Mouse (Mus musculus) lung, embryonic 15.5 days (tissue): ENCODE data around the gene Mrpl9. TPM values are rescaled to one million over a fixed set of nuclear protein-coding genes. Genes with fewer than 3 reads are reported as not detected.
A peak's percentile ranks its signal among the peaks of the same experiment; 100 is the strongest.

Experiments
- ATAC-seq: fragments of 200-750 bp; cut with Nextera tagmentation; 2 replicates; pipeline ENCODE4 v1.8.0; 2017; ENCODE audit warnings: moderate number of reproducible peaks, borderline replicate concordance; ENCODE audit not compliant: low FRiP score, low TSS enrichment; ENCODE audit errors: extremely low read depth
- H3K27ac ChIP-seq: fragments of 300-500 bp; sonication (generic); 2 replicates; pipeline ENCODE4 v1.5.1; 2015; ENCODE audit warnings: moderate library complexity, mild to moderate bottlenecking, inconsistent platforms
- H3K27me3 ChIP-seq: fragments of 300-500 bp; sonication (generic); 2 replicates; pipeline ENCODE4 v1.6.1; 2015; ENCODE audit warnings: inconsistent platforms
- H3K36me3 ChIP-seq: fragments of 300-500 bp; sonication (generic); 2 replicates; pipeline ENCODE4 v1.6.1; 2015; ENCODE audit warnings: inconsistent platforms
- H3K4me1 ChIP-seq: fragments of 300-500 bp; sonication (generic); 2 replicates; pipeline ENCODE4 v1.6.1; 2015; ENCODE audit warnings: inconsistent platforms
- H3K4me2 ChIP-seq: fragments of 300-500 bp; sonication (generic); 2 replicates; pipeline ENCODE4 v1.6.1; 2015; ENCODE audit warnings: inconsistent platforms, mild to moderate bottlenecking, moderate library complexity
- H3K4me3 ChIP-seq: fragments of 300-500 bp; sonication (generic); 2 replicates; pipeline ENCODE4 v1.5.1; 2015; ENCODE audit warnings: mild to moderate bottlenecking, inconsistent platforms
- H3K9ac ChIP-seq: fragments of 300-500 bp; sonication (generic); 2 replicates; pipeline ENCODE4 v1.6.1; 2015; ENCODE audit warnings: inconsistent platforms
- H3K9me3 ChIP-seq: fragments of 300-500 bp; sonication (generic); 2 replicates; pipeline ENCODE4 v1.6.1; 2016; ENCODE audit warnings: inconsistent platforms
- WGBS: fragments of 180-500 bp; shearing (Covaris S2); methylation state at CpG from one replicate; pipeline ENCODE4 v1.1.7; 2015; 5-methylcytosine and 5-hydroxymethylcytosine counted together
- polyA plus RNA-seq: library from polyadenylated mRNA; unstranded; fragments of >200 nt; fragmentation: Nextera tagmentation; extraction: Ambion mirVana; gene quantifications from 2 replicates; pipeline ENCODE4 v1.2.1, GENCODE M21; 2015

Gene Mrpl9
- polyA plus RNA-seq, 1 experiment from 2014 or later = 62.6 TPM

GRCm38 (mm10) chr3:94472447-94473114 lies 29.5 kb downstream of the Mrpl9 start:
- no peaks in the 10 kb centered on the region for H3K27me3 ChIP-seq
- peak overlapping the region; percentile 48 for H3K4me2 ChIP-seq
- WGBS = 8% methylated on average over 28 of the region's 28 CpGs
- H3K36me3 ChIP-seq = no peaks in the 10 kb centered on the region
- no peak overlapping the region for H3K27ac ChIP-seq
- no peak overlapping the region for H3K9ac ChIP-seq
- H3K4me3 ChIP-seq = no peak overlapping the region
- peak; percentile 81; the same call in 1 of the 2 replicates for ATAC-seq
- peaks cover 10% of the 10 kb centered on the region for H3K4me1 ChIP-seq
- no peaks in the 10 kb centered on the region for H3K9me3 ChIP-seq

DNA sequence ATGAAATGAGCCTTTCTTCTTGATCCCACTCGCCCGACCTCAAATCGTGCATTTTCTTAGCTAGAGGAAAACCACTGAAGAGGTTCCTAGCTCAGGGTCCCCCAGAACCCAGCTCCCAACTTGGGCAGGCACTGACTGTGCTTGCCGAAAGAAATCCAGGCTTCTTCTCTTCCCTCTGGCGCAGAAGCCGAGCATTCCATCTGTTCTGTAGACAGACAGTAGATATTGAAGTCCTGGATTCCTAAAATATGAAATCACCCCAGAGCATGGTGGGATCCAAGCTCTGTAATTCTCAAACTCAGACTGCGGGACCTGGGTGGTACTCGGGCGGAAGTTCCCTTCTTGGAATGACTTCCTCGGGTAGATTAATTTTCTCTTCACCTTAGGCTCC lies 30.0 kb downstream of the Mrpl9 start:
- 36% methylated on average over 10 of the region's 10 CpGs for WGBS
- Histone ChIP-seq H3K36me3 (no peaks in the 10 kb centered on the region), H3K4me2 (peak overlapping the region; percentile 48; the same call in 1 of the 2 replicates), H3K27me3 (no peaks in the 10 kb centered on the region), H3K4me1 (peaks cover 10% of the 10 kb centered on the region), H3K9me3 (no peaks in the 10 kb centered on the region), H3K27ac (no peak overlapping the region), H3K9ac (no peak overlapping the region), H3K4me3 (no peak overlapping the region)
- no peak for ATAC-seq

GRCm38 (mm10) chr3:94473567-94474232 lies 30.6 kb downstream of the Mrpl9 start:
- 40% methylated on average over 5 of the region's 5 CpGs for WGBS

GRCm38 (mm10) chr3:94476301-94477035 lies 33.4 kb downstream of the Mrpl9 start:
- Histone ChIP-seq H3K4me3 (no peak overlapping the region), H3K4me1 (peaks cover 10% of the 10 kb centered on the region), H3K9me3 (no peaks in the 10 kb centered on the region), H3K36me3 (no peaks in the 10 kb centered on the region), H3K27me3 (peaks cover 27% of the 10 kb centered on the region), H3K27ac (no peak overlapping the region), H3K4me2 (no peak overlapping the region), H3K9ac (no peak overlapping the region)
- no peak for ATAC-seq
- WGBS = 51% methylated on average over 8 of the region's 8 CpGs

More at GRCm38 (mm10) chr3:94473567-94474232, 30.6 kb downstream of the Mrpl9 start:
- no peak overlapping the region for H3K9ac ChIP-seq
- no peak overlapping the region for H3K4me2 ChIP-seq
- no peaks in the 10 kb centered on the region for H3K9me3 ChIP-seq
- no peaks in the 10 kb centered on the region for H3K36me3 ChIP-seq
- ATAC-seq = no peak
- peaks cover 10% of the 10 kb centered on the region for H3K4me1 ChIP-seq
- H3K27me3 ChIP-seq = peaks cover 4% of the 10 kb centered on the region
- no peak overlapping the region for H3K27ac ChIP-seq
- H3K4me3 ChIP-seq = no peak overlapping the region

DNA sequence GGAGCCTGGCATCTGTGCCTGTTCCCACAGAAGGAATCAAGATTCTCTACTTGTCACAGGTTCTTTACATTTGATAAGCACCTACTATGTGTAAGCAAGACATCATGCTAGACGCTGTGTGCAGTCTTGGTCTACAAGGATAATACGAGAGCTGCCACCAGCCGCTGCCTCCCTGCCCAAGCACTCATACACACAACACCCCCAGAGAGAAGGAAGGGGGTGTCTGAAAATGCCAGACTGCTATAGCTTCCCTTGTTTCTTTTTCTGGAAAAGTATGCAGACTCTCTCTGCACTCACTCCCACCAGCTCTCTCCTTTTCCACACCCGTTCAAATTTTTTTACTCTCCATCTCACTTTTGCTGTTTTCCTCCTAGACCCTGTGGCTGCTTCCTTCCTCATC lies 34.3 kb downstream of the Mrpl9 start:
- Histone ChIP-seq H3K9me3 (no peaks in the 10 kb centered on the region), H3K4me2 (no peak overlapping the region), H3K4me3 (no peak overlapping the region), H3K36me3 (no peaks in the 10 kb centered on the region), H3K27me3 (peaks cover 29% of the 10 kb centered on the region), H3K4me1 (peaks cover 8% of the 10 kb centered on the region), H3K9ac (no peak overlapping the region), H3K27ac (no peak overlapping the region)
- no peak for ATAC-seq
- 57% methylated on average over 4 of the region's 4 CpGs for WGBS

DNA sequence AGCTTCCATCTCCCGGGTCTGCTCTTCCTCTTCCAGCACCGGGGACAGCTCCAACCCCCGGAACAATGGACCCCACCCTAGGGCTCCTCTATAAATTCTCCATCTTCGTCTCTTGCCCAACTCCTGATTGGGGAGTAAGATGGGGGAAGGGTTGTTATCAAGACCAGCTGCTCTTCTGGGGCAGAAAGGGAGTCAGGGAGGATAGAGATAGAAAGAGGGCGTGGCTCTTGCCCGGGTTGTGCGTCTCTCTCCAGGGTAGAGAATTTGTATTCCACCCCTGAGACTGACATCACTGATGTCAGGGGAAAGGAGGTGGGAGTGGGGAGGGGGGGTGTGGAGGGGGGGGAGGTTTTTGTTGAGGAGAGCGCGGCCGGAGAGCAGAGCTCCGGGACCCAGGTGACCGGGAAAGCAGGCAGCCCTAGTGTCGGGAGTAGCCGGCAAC lies 34.9 kb downstream of the Mrpl9 start, which contains the start of gene Celf3:
Gene Celf3 (plus strand): TSS at position 315 of the 442 bp plus-strand sequence.
- H3K36me3 ChIP-seq = no peaks in the 10 kb centered on the region
- H3K27ac ChIP-seq = no peak within 1 kb of the TSS
- WGBS = 2% methylated on average over 14 of the region's 14 CpGs
- no peak within 1 kb of the TSS for H3K4me2 ChIP-seq
- H3K9ac ChIP-seq = no peak within 1 kb of the TSS
- ATAC-seq = peak; percentile 21; the same call in 1 of the 2 replicates
- H3K9me3 ChIP-seq = no peaks in the 10 kb centered on the region
- H3K27me3 ChIP-seq = peaks cover 29% of the 10 kb centered on the region
- no peak within 1 kb of the TSS for H3K4me3 ChIP-seq
- peaks cover 3% of the 10 kb centered on the region; the same call in 1 of the 2 replicates for H3K4me1 ChIP-seq

DNA sequence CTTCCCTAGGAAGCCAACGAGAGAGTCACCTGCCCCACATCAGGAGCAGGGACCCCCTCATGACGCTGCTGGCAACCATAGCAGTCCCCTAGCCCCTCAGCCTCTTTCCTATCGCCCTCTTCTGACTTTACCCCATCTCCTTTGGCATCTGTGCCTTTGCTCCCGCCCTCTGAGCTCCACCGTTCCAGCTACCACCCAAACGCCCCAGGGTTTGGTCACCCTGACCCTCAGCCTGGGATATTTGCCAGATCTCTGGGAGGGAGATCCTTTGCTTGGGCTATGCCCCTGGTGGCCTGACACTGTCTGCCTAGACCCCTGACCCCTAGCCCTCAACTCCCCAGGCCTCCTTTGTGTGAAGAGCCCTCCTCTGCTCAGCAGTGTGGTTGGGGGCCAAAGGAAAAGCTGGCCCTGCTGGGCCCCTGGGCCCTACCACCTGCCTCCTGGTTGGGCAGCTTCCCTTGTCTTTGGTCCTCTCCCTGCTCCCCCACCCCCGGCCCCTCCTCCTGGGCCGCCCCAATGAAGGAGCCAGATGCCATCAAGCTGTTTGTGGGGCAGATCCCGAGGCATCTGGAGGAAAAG lies 35.6 kb downstream of the Mrpl9 start:
- no peaks in the 10 kb centered on the region for H3K4me1 ChIP-seq
- no peaks in the 10 kb centered on the region for H3K9me3 ChIP-seq
- no peak overlapping the region for H3K27ac ChIP-seq
- ATAC-seq = 0 out of 2 replicates have a peak, but pooled peaks have one; percentile 19
- H3K36me3 ChIP-seq = no peaks in the 10 kb centered on the region
- H3K9ac ChIP-seq = no peak overlapping the region
- WGBS = 15% methylated on average over 9 of the region's 9 CpGs
- H3K4me2 ChIP-seq = no peak overlapping the region
- H3K27me3 ChIP-seq = peaks cover 29% of the 10 kb centered on the region
- H3K4me3 ChIP-seq = no peak overlapping the region

GRCm38 (mm10) chr3:94479564-94479963 lies 36.4 kb downstream of the Mrpl9 start:
- no peaks in the 10 kb centered on the region for H3K4me1 ChIP-seq
- ATAC-seq = no peak
- no peak overlapping the region for H3K9ac ChIP-seq
- no peak overlapping the region for H3K4me3 ChIP-seq
- H3K9me3 ChIP-seq = no peaks in the 10 kb centered on the region
- H3K36me3 ChIP-seq = no peaks in the 10 kb centered on the region
- H3K4me2 ChIP-seq = no peak overlapping the region; the same call in 1 of the 2 replicates
- peaks cover 29% of the 10 kb centered on the region for H3K27me3 ChIP-seq
- 4% methylated on average over 11 of the region's 11 CpGs for WGBS
- no peak overlapping the region for H3K27ac ChIP-seq

GRCm38 (mm10) chr3:94480291-94480884 lies 37.3 kb downstream of the Mrpl9 start, which contains the start of gene Riiad1:
Riiad1 (minus strand) TSS chr3:94480341.
- H3K27ac ChIP-seq = no peak within 1 kb of the TSS
- no peaks in the 10 kb centered on the region for H3K36me3 ChIP-seq
- no peaks in the 10 kb centered on the region for H3K9me3 ChIP-seq
- no peak within 1 kb of the TSS; the same call in 1 of the 2 replicates for H3K4me2 ChIP-seq
- WGBS = 14% methylated on average over 16 of the region's 16 CpGs
- no peak for ATAC-seq
- no peaks in the 10 kb centered on the region for H3K4me1 ChIP-seq
- H3K27me3 ChIP-seq = peaks cover 29% of the 10 kb centered on the region
- no peak within 1 kb of the TSS for H3K4me3 ChIP-seq
- no peak within 1 kb of the TSS for H3K9ac ChIP-seq

DNA sequence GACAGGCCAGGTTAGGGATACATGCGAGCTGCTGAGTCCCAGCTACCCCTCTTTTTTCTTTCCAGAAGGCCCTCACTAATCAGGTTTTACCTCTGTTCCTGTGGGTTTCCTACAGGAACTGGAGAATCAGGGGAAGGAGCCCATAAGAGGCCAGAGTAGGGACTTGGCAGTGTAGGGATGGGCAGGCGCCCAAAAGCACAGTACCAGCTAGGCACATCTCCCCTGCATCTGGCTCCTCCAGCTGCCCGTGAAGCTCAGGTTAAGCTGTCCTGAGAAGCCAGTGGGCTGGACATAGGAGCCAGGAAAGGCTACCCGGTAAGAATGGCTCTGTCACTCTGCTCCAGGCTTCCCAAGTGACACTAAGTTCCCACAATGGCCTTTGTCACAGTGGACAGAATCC lies 38.3 kb downstream of the Mrpl9 start:
- Histone ChIP-seq H3K4me1 (no peaks in the 10 kb centered on the region), H3K27me3 (peaks cover 29% of the 10 kb centered on the region), H3K27ac (no peak overlapping the region), H3K36me3 (no peaks in the 10 kb centered on the region), H3K4me2 (no peak overlapping the region), H3K4me3 (no peak overlapping the region), H3K9ac (no peak overlapping the region), H3K9me3 (no peaks in the 10 kb centered on the region)
- 57% methylated on average over 4 of the region's 4 CpGs for WGBS
- ATAC-seq = no peak

GRCm38 (mm10) chr3:94482764-94483385 lies 39.8 kb downstream of the Mrpl9 start:
- H3K4me2 ChIP-seq = no peak overlapping the region
- 0 out of 2 replicates have a peak, but pooled peaks cover 3% of the 10 kb centered on the region for H3K4me1 ChIP-seq
- ATAC-seq = no peak
- 78% methylated on average over 17 of the region's 17 CpGs for WGBS
- H3K9me3 ChIP-seq = no peaks in the 10 kb centered on the region
- no peaks in the 10 kb centered on the region for H3K36me3 ChIP-seq
- H3K27me3 ChIP-seq = peaks cover 29% of the 10 kb centered on the region
- no peak overlapping the region for H3K27ac ChIP-seq
- H3K9ac ChIP-seq = no peak overlapping the region
- H3K4me3 ChIP-seq = no peak overlapping the region
